Mouse (Mus musculus): ENCODE measurements around the gene Cpa5.

Cpa5 gene

DNA sequence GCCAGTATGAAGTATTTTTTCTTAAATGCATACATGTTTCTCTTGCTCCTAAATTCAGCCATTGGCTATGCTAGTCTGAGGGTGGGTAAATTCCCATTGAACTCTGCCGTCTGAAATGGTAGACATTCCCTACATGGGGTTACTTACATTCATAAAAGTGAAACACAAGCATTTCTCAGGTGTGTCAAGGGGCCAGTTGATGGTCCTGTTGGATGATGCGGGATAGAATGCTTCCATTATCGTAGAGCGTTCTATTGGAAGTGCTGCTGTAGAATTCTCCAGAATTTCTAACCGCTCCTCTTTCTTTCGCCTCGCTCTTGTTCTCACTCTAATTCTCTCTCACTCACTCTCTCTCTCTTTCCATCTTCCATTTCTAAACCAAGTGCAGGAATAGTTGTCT is at the start of gene Cpa5:
Cpa5 (plus strand) TSS at position 301 of the 400 bp plus-strand sequence.
- no peak for DNase-seq (ENCODE audit: low read depth)

DNA sequence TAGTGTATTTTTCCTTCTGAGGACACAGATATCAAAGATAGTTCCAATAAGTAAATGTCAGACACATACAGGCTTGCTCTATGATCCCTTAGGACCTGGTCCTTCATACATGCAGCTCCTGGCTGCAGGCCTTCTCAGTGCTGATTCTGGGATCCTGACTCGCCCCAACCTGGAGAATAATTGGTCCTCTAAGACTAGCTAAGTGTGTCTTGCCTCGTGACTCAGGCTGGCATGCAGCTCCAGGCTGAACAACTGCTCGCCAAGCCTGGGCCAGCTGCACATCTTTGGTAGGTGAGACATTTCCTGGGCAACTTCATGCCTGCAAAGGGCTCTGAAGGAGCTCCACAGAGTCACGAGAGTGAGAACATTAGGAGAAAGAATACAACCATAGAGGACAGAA is 48.7 kb upstream of the Cpa5 start:
- no peak for DNase-seq (ENCODE audit: low read depth)

DNA sequence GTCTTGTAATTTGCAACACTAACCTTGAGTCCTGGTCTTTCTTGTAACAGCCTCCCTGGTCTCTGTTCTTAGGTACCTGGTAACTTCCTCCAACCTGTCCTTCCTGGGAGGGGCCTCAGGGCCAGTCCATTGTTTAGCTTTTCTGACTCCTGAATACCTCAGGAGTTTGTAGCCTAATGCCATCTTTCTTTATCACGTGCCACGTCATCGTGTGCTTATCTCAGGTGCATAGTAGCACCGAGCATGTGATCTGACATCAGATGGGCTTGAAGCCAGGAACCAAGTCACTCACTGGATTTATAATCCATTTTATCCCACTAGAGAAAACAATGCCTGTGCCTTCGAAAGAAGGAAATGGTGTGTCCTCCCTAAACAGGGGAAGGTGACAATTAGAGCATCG is 47.2 kb upstream of the Cpa5 start:
- no peak for DNase-seq (ENCODE audit: low read depth)

DNA sequence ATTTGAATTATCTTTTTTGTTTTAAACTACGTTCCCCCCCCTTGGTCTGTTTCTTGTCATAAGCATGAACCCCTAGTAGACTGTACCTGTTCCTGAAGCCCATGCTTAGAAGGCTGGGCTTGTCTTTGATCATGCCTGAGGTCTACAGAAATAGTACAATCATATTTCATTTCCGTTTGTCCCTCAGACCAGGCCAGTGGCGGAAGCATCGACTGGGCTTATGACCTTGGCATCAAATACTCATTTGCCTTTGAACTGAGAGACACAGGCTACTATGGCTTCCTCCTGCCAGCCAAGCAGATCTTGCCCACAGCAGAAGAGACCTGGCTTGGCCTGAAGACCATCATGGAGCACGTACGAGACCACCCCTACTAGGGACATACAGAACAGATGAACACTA is 46.8 kb upstream of the Cpa5 start:
- DNase-seq (ENCODE audit: low read depth): no peak

DNA sequence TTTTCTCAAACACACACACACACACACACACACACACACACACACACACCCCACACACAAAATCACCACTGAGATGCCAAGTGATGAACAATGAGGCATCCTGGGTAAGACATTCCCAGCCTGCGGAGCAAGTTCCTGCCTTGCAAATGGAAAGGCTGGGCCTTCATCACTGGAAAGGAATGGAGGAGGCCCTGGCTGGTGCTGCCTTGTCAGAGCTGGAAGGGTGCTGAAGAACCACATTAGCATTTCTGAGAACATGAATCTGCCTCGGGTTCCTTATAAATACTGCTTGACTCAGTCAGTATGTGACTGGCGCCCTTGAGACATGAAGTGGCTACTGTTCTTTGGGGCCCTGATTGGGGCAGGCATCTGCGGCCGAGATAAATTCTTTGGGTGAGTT is 42.7 kb upstream of the Cpa5 start, which contains the start of gene Cpa4:
Cpa4 (plus strand) TSS at position 301 of the 400 bp plus-strand sequence.
- no peak for DNase-seq (ENCODE audit: low read depth)

DNA sequence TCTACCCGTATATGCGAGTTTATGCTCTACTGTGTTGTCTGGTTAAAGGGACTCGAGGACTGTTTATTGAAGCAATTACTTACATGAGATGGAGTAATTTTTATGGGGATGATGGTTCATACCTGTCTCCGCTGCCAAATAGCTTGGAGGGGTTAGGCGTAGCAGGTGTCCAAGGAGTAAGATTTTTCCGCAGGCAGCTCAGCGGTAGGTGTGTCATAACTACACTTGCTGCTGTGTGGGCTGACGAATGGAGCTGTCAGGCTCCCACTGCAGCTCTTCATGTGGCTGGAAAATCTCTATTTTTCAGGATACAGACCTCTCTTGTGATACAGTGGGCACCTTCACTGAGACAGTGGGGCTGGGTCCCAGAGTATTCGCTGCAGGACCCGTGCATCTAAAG is 41.5 kb upstream of the Cpa5 start:
- no peak for DNase-seq (ENCODE audit: low read depth)

DNA sequence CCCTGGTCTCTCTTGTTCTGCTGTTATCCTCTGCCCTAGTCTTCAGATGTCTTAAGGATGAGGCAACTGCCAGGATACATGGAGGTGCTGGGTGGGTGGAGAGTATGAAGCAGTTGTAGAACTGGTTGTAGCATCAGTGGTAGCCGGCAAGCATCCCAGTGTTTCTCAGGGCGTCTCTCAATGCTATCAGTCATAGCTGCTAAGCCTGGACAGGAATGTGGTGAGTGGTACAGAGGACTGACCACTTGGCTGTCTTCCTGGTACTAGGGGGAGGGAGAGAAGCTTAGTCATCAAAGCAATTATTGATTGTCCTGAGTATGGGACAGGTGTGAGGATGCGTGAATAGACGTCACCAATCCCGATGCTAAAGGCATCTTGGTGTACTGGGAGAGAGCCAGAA is 40.8 kb upstream of the Cpa5 start:
- no peak for DNase-seq (ENCODE audit: low read depth)

DNA sequence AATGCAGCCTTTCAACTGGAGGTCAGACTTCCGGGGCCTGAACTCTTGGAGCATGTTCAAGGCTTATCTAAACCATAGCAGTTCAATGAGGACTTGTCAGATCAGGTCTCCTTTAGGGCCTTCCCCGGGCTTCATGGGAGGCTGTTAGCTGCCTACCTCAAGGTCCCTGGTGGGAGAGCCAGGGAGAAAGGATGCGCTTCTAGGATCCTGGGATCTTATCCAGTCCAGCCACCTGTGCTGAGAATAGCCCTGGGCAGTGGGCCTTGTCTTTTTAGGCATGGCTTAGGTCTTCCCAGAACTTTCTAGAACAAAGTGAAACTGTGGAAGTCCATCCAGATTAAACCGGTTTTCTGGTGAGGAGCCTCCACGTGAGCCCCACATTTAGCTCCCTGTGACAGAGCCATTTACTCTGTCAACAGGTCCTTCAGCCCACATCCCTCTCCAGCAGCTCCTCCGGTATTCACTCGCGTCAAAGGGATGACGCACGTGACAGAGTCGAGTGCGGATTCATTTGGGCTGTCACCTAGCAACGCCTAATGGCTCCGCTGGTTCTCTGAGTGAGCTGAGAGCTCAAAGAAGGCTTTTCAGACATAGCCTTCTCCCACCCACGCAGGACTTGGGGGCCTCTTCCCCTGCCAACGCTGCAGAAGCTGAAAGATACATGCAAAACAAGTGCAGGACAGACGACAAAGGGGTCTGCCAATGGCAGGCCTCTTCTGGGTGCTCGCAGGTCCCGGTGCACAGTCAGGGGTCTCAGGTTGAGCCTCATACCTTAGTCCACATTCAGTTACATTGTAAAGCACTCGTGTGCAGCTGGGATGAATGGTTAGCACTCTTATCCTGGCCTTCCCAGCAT is 38.1 kb upstream of the Cpa5 start:
- DNase-seq (ENCODE audit: low read depth): no peak

DNA sequence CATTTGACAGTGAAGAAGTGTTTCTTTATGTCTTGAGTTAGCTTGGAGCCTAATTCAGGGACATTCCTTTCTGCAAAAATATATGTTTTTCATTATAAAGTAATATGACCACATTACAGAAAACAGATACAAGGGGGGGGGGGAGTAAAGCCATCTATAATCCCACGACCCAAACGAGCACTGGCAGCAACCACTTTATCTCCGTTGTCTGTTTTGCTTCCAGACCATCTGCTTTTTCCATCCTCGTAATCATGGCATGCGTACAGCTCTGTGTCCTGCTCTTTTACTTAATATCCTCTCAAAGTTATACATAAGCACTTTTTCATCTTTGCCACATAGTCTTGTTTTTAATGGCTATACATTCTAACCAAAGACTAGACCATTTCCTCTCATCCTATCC is 37.4 kb upstream of the Cpa5 start:
- no peak for DNase-seq (ENCODE audit: low read depth)

DNA sequence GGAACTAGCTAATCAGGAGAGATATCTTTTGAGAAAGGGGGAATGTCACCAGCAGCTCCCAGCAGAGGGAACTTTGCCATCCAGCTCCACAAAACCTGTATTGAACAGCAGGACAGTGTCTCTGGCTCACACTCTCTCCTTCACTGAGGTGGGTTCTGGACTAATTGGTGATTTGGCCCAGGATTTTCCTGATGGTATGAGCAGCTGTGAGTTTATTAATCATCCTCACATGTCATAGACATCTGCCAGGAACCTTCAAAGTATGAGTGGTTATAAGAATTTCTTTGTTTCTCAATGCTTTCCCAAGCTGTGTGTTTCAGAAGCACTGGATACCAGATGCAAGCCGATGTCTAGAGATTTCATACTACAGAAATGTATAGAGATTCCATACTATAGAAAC is 35.9 kb upstream of the Cpa5 start:
- DNase-seq (ENCODE audit: low read depth): no peak

DNA sequence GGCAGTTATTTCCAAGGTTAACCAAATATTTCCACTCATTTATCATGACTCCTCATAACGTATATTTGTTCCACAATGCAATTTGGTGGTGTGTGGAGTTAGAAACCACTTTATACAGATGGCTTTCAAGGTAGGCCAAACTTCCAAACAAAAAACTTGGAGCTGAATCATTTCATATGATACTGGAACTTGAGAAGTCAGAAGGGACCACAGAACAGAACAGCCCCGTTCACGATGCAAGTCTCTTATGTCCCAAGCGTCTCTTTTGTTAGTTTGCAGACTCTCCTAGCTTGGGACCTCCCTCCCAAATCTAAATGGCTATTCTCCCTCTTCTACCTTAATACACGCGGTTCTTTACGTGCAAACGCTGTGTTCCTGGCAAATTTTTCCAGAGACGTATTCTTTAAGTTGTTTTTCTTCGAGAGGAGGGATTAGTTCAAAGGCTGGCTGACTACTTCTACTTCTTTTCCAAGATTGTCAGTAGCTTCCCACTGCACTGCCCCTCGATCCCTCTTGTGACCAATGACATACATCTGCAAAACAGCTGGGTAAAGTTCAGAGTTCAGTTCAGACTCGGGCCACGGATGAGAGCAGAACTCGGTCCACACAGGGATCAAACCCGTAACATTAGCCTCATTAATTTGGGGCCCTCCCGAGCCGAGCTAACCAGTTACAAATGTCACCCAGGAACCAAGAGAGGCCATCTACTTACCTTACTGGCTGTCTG is 34.2 kb upstream of the Cpa5 start:
- DNase-seq (ENCODE audit: low read depth): no peak

DNA sequence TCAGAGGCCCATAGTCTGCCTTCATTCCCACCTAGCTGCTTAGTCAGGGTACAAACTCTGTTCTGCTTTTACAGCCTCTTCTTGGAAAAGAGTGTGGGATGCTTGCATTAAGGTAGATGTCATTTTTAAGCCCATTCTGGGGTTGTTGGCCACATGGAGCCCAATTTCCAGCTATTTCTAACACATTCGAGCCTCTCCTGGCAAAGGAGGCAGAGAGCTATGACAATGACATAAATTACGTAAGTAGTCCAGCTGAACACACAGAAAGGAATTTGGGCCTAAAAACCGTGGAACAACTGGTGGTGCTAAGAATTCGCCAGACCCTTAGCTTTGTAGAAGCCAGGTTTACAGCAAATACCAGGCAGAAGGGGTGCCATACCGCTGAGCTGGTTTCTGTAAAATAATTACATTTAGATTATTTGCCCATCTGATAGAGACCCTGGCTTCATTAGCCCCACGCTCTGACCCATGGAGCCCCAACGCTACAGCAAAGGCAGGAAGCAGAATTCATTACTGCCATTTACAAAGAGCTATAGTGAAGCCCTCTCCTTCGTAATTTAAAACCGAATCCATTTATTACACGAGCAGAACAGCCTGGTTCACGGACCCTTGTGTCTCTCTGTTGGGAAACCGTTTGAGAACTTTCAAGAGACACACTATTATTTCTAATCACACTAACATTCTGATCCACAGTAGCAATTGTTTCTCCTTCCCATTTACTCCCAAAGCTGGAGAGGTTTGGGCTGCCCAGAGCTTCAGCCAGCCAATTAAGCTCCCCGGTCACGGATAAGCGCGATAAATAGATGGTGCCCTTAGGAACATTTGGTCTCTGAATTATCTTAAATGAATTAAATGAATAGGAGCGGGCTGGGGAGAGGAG is 30.6 kb upstream of the Cpa5 start:
- DNase-seq (ENCODE audit: low read depth): no peak

DNA sequence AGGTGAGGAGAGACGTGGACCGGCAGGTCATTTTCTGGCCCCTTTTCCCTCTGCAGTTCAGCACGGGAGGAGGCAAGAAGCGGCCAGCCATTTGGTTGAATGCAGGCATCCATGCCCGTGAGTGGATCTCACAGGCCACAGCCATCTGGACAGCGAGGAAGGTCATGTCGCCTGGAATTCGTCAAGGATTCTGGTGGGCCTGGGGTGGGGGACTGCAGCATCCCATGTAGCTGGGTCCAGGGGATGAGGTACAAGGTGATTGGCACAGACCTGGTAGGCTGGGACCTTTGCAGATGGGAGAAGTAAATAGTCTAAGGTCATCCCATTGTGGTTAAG is 30.0 kb upstream of the Cpa5 start:
- no peak for DNase-seq (ENCODE audit: low read depth)

DNA sequence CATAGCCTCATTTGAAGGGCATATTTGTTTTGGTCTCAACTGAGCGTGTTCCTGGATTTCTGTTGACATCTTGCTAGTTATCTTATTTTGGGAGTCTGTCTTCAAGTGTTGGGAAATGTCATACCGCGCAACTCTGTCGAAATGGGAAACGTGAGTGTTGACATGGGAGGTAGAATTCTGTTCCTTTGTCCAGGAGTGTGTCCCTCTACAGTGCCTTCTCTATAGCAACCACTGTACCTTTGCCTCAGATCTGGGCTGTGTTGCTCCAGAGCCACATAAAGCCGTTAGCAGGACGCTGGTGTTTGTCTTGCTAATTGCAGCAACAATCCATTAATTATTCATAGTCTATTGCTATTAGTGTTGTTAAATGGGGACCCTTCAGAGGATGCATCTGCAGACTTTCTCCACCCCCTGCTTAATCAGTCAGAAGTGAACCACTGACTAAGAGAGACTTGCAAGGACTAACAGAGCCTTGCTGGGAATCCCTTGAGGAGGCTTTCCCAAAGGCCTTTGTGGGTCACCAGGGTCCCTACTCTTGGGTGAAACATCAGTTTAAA is 23.8 kb upstream of the Cpa5 start:
- peak; percentile 20 for DNase-seq (ENCODE audit: low read depth)

DNA sequence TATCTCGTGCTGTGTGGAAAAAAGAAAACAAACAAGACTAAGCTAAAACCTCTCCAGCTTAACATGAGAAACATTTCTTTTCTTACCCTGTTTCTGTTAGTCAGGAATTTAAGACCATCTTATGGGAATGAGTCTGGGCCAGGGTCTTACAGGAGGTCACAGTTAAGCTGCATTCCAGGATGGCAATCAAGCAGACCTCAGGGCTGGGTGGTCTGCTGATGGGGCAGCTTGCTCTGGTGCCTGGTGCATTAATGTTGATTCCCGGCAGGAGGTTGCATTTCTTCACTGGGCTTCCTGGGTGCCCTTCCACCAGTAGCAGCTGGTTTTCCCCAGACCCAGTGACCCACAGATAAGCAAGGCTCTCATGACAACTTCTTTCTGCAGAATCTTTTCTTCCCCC is 21.0 kb upstream of the Cpa5 start:
- DNase-seq (ENCODE audit: low read depth): no peak

DNA sequence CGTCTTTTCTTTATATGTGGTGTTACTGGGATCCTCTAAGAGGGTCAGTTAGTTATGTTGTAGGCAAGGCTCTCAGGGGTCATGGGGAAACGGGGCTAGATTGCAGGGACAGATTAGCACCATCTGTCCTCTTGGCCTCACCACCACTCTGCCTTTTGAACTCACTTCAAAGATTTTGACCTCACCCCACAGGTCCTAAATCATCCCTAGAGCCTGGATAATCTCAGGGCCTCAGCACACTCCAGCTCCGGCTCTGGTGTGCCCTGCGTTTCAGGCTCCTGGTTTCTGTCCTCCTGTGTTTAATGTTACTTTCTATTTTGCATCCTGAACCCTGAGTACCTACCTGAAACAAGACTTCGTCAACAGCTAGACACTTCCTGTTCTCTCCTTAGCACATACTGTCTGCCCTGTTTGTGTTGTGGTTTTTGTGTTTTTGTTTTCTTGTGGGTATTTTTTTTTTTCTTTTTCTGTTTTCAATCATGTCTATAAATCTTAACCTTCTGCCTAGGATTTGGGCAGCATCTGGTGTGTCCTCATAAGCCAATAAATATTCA is 18.9 kb upstream of the Cpa5 start:
- no peak for DNase-seq (ENCODE audit: low read depth)

DNA sequence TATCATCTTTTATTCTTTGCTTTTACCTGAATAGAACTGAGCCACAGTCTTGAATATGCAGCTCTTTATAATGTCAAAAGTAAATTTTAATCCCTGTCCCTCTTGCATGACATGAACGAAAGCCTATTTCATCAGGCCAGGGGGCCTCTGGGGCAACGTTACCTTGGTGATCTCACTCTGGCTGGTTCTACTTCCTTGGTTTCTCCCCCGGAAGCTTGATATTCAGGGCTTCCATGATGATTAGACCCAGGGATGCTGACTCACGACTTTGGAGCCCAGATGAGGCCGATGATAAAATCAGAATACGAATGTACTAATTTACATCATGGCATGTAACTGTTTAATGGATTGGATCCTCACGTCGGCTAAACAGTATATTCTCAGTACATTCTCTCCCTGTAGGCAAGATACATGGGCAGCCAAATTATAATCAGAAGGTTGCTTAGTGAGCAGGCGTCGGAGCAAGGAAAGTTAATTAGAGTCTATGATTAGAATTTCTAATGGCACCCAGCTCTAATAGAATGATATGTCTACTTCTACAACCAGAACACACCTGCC is 18.3 kb upstream of the Cpa5 start:
- DNase-seq (ENCODE audit: low read depth): peak; percentile 73

DNA sequence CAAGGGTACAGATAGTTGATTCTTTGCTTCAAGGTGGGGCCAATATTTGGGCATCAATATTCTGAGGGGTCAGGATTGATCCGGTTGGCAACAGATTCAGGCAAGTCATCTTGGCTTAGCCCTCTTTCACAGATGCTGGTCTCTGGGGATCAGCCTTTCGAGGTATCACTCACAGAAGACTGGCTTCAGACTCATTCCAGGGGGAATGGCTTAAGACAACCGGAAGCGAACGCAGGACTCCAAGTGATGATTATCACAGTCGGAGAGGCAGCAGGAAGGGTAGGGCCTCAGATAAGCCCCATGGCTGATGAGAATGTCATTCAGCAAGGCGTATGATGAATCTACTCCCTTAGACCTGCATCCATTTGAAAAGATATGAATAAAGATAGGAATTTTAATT is 16.4 kb upstream of the Cpa5 start:
- no peak for DNase-seq (ENCODE audit: low read depth)

DNA sequence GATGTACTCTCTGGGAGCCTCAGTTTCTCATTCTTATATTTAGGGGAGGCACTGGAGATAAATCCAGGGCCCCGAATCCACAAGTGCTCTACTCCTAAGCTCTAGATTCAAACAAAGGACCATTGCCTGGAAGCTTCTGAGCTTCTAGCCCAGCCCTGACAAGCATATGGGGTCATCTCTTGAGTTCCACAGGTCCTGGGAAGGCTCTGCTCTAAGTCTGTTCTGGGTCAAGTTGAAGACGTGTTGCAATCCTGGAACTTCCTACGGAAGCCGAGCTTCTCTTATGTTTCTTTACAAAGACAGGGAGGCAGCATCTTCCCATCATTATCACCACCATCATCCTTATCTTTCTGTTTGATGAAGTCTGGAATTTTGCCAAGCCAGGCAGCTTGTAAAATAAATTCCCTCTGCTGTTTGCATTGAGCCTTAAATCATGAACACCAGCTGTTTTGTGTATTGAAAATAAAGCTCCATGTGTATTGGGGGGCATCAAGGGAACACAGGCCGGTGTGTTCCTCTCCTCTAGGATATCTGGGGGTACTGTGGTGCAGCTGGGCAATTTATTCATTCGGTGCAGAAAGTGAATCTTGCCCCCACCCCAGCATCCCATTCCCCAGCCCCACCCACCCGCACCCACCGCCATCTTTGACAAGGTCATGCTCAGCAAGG is 14.4 kb upstream of the Cpa5 start:
- DNase-seq (ENCODE audit: low read depth): no peak

DNA sequence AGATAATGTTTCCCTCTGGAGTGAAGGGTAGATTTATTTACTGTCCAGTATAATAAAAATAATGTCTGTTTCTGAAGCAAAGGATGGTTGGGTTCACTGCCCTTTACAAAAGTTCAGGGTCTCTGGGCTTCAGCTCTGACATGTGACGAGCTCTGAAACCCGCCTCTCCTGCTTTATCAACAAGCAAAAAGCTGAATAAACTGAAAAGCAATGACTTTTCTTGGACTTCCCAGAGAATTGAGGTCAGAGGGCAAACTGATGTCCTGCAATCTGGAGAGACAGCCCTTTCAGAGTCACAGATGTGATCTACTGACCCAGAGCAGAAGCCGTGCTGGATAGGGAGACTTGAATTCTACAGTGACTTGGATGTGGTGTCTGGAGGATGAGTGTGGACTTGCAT is 10.8 kb upstream of the Cpa5 start:
- no peak for DNase-seq (ENCODE audit: low read depth)

DNA sequence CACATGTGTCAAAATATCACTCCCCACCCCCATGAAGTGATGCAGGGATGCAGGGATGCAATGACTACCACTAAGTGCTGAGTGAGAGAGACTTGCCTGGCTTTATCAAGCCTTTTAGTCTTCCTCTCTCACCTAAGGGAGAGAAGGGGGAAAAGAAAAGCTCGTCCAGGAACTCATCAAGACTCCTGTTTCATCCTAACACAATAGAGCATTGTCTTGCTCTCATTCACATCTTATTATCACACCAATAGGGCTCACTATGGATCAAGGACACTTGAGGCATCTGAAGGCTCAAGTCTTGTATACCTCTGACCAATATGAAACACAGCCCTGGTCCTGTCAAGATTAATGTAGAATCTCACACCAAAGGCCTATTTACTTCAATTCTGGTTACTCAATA is 9.8 kb upstream of the Cpa5 start:
- DNase-seq (ENCODE audit: low read depth): no peak

Measured in 416B (cell line).